Mouse (Mus musculus) cerebellum, adult 2 months (tissue): ENCODE measurements around the gene Srpk2. TPM values are rescaled to one million over a fixed set of nuclear protein-coding genes. Genes with fewer than 3 reads are reported as not detected.
A peak's percentile ranks its signal among the peaks of the same experiment; 100 is the strongest.

ENCODE experiments used
- DNase-seq, 2 experiments: peaks; one replicate each; pipeline ENCODE4 v3.0.0; 2021
- H3K27ac ChIP-seq: fragments of 200-500 bp; 2 replicates; pipeline ENCODE4 v1.5.1; 2012; ENCODE audit warnings: low read length, control low read depth, inconsistent platforms; ENCODE audit not compliant: insufficient read depth
- H3K27me3 ChIP-seq: fragments of 200-500 bp; 2 replicates; pipeline ENCODE4 v1.6.1; 2012; ENCODE audit warnings: inconsistent platforms, mild to moderate bottlenecking, low read length, moderate library complexity; ENCODE audit not compliant: control insufficient read depth, insufficient read depth
- H3K4me1 ChIP-seq: fragments of 200-500 bp; 2 replicates; pipeline ENCODE4 v1.6.1; 2011; ENCODE audit warnings: low read length; ENCODE audit not compliant: control insufficient read depth, insufficient read depth
- H3K4me3 ChIP-seq: fragments of 200-500 bp; replicated peaks from 2 replicates; pipeline ENCODE3; 2011; ENCODE audit warnings: mild to moderate bottlenecking, low read depth, low read length, control low read depth; ENCODE audit not compliant: insufficient read depth
- CTCF ChIP-seq: fragments of 200-500 bp; IDR thresholded peaks from 2 replicates; pipeline ENCODE4 v1.5.1; 2011; ENCODE audit warnings: low read depth, mild to moderate bottlenecking, control low read depth, low read length, moderate library complexity, borderline replicate concordance; ENCODE audit not compliant: insufficient read depth
- POLR2A ChIP-seq: fragments of 200-500 bp; IDR thresholded peaks from 2 replicates; pipeline ENCODE4 v1.6.1; 2011; ENCODE audit warnings: low read length, control low read depth, borderline replicate concordance; ENCODE audit not compliant: insufficient read depth
- WGBS: fragments of 180-500 bp; shearing (Covaris S2); methylation state at CpG from one replicate; pipeline ENCODE4 v1.1.7; 2018; 5-methylcytosine and 5-hydroxymethylcytosine counted together
- polyA plus RNA-seq: library from polyadenylated mRNA; depleted of rRNA; stranded (reverse); fragments of >200 nt; gene quantifications from 2 replicates; pipeline ENCODE4 v1.2.3, GENCODE M21; 2012

Gene Srpk2
- polyA plus RNA-seq, 1 experiment = 71.3 TPM

DNA sequence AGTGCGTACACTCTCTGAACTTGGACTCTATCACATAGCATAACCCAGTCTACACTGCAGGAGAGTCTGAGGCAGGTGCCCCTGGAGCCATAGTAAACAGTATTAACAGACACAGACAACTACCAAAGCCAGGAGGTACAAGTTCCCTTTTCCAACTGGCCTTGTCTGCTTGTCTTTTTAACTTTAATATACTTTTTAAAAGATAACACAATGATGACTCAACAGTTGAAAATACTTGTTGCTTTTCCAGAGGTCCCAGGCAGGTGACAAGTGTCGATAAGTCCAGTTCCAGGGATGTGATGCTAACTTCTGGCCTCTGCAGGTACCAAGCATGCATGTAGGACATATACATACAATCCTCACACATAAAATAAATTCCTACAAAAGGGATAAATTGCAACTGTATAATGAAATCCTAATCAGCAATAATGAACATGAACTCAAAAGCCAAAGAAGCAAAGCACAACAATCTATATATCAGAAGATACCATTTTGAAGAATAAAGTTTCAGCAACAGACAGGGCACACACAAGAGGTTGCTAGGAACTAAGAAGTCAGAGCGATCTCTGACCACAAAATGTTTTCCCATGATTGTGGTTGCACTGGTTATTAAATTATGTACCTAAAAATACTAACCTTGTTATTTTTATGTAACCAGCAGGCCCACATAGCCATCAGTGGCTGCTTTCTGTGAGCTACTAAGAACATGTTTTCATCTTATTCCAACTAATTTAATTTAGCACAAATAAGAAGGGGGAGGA, 105.1 kb downstream of the Srpk2 start:
- 48% methylated on average over 3 of the region's 3 CpGs for WGBS

DNA sequence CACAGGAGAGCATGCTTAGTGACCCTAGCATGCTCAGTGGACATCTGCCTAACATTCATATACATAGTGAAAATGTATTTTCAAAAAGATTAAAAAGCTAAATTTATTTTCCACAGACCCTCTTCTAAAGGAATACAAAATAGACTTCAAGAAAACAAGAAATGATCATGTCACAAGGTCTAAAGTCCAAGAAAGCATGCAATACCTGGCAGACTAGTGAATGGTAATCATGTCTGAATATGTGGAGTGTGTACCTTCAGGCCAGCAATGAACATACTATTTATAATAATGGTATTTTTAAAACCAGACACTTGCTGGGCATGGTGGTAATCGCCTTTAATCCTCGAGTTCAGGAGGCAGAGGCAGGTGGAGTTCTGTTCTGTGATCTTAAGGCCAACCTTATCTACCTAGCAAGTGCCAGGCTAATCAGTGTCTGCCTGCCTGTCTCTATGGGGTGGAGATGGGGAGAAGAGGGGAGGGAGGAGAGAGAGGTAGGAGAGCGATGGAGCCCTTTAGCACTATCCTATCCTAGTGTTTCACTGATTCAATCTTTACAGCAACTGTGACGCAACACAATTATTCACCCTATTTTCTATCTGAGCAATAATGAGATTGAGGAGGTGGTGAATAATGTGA, 106.0 kb downstream of the Srpk2 start:
- no peak overlapping the region for H3K4me3 ChIP-seq
- 57% methylated on average over 4 of the region's 4 CpGs for WGBS
- no peak for DNase-seq

More for the DNA sequence above, 105.1 kb downstream of the Srpk2 start:
- DNase-seq = no peak
- no peaks in the 10 kb centered on the region for H3K27me3 ChIP-seq
- H3K4me1 ChIP-seq = peaks cover 11% of the 10 kb centered on the region
- H3K27ac ChIP-seq = no peak overlapping the region
- TF ChIP-seq POLR2A = no peak
- no peak for TF ChIP-seq CTCF
- H3K4me3 ChIP-seq = no peak overlapping the region

DNA sequence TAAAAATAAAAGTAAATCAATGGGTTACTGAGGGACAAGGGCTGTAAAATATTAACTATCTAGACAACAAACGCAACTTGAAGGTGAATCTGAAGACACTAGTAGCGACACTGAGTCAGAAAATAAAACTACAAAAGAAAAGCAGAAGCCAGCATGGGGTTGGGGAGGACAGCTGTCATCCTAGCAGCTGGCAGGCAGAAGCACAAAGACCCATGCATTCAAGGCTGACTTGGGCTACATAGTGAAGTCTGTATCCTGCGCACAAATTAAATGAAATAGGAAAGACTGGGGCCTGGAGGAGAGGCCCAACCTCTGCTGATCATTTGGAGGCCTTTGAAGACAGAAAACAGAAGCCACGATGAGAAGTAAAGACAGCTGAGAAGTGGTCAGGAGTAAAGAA, 106.6 kb downstream of the Srpk2 start:
- Histone ChIP-seq H3K4me3 (no peak overlapping the region), H3K27ac (no peak overlapping the region), H3K27me3 (no peaks in the 10 kb centered on the region), H3K4me1 (peaks cover 11% of the 10 kb centered on the region)
- DNase-seq = no peak
- WGBS = 36% methylated on average over 4 of the region's 4 CpGs
- TF ChIP-seq POLR2A (no peak), CTCF (no peak)

More for the DNA sequence above, 106.0 kb downstream of the Srpk2 start:
- H3K27me3 ChIP-seq = no peaks in the 10 kb centered on the region
- no peak for TF ChIP-seq CTCF
- TF ChIP-seq POLR2A = no peak
- H3K4me1 ChIP-seq = peaks cover 11% of the 10 kb centered on the region
- H3K27ac ChIP-seq = 0 out of 2 replicates have a peak overlapping the region, but pooled peaks have one; percentile 31

DNA sequence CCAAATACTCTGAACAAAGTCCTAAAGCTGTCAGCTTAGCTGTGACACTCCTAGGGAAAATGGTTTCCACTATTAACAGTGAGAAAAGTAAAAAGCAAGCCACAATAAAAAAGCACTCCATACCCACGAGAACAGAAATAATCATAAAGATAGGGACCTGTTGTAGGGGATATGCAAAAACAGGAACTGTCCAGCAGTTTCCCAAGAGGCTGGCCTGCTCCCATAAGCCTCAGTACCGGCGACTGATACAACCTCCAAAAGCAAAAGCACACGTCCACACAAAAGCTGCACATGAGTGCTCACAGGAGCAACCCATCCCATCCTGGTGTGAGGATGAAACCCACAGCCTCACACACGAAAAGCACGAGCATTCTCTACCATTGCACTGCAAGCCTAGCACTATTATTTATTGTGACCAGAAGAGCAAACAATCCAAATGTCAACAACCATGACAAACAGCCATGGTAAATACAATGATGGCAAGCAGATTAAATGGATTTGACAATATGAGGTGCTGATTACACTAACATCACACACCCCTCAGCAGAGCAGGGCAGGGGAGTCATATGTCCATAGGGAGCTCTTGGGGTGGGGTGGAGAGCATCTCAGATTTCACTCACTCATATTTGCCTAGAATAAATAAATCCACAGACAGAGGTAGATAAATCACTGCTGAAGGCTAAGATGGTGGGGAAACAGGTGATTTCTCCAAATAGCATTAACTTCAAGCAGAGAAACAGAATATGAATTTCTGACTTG, 107.9 kb downstream of the Srpk2 start:
- 62% methylated on average over 6 of the region's 6 CpGs for WGBS
- no peak overlapping the region for H3K27ac ChIP-seq

DNA sequence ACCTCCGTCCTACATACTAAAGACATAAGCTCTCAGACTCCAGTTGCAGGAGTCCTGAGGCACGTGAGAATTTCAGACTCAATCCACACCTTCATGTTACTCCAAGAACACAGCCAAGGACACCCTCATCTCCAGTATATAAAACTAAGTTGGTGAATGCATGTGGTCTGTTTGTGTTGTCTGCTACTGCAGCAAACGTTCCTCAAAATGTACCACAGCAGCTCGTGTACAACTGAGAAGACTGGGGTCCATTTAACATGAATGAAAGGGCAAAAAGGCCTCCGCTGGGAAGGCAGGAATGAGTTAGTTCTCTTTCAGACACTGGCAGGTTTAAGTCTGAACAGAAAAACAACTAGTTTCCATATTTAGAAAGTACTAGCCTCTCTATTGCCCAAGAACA, 110.5 kb downstream of the Srpk2 start:
- Histone ChIP-seq H3K27ac (no peak overlapping the region), H3K4me3 (no peak overlapping the region), H3K27me3 (no peaks in the 10 kb centered on the region), H3K4me1 (peaks cover 7% of the 10 kb centered on the region)
- 92% methylated on average over 5 of the region's 5 CpGs for WGBS
- TF ChIP-seq POLR2A (no peak), CTCF (no peak)
- DNase-seq = no peak

More for the DNA sequence above, 107.9 kb downstream of the Srpk2 start:
- DNase-seq = no peak
- TF ChIP-seq CTCF (no peak), POLR2A (no peak)
- H3K27me3 ChIP-seq = no peaks in the 10 kb centered on the region
- H3K4me3 ChIP-seq = no peak overlapping the region
- peaks cover 11% of the 10 kb centered on the region for H3K4me1 ChIP-seq

DNA sequence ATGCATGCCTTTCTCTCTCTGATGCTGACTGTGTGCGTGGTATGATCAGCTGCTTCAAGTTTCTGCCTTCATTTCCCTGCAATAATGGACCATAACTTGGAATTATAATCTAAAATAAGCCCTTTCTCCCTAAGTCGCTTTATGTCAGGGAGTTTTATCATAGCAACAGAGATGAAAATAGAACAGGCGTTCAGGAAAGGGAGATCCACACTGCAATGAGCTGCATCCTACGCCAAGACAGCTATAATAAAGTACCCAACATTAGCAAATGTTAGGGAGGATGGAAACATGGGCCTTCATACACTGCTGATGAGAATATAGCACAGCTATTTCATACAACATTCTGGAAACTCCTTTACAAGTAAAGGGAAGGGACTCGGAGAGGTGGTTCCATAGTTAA, 116.2 kb downstream of the Srpk2 start:
- TF ChIP-seq POLR2A (no peak), CTCF (no peak)
- no peaks in the 10 kb centered on the region for H3K4me1 ChIP-seq
- H3K27ac ChIP-seq = no peak overlapping the region
- no peaks in the 10 kb centered on the region for H3K27me3 ChIP-seq
- H3K4me3 ChIP-seq = no peak overlapping the region
- DNase-seq = no peak
- WGBS = 98% methylated on average over 5 of the region's 5 CpGs

DNA sequence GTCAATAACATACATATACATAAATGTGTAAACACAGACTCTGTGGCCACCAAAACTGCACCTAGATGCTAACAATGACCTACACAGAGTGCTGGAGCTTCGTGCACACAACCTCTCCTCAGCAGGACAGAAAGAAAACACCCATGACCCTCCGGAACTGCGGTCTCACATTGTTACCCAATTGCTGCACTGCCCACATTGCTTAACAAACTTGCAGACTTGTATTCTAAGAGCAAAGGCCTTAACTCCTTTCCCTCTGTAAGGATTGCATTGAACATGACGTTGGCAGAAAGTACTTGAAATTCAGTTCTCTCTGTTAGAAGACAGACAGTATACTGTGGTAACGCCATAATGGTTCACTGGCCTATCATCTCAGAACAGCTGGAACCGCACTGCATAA, 118.0 kb downstream of the Srpk2 start:
- DNase-seq = no peak
- Histone ChIP-seq H3K4me1 (no peaks in the 10 kb centered on the region), H3K4me3 (no peak overlapping the region), H3K27ac (no peak overlapping the region), H3K27me3 (no peaks in the 10 kb centered on the region)
- 91% methylated on average over 6 of the region's 6 CpGs for WGBS
- no peak for TF ChIP-seq POLR2A
- TF ChIP-seq CTCF = no peak
